Mouse (Mus musculus) forebrain, embryonic 11.5 days (tissue): ENCODE data around the gene Scmh1. TPM values are rescaled to one million over a fixed set of nuclear protein-coding genes. Genes with fewer than 3 reads are reported as not detected.

ENCODE experiments used
- ATAC-seq: fragments of 200-750 bp; cut with Nextera tagmentation; replicated peaks from 2 replicates; pipeline ENCODE4 v1.8.0; 2017; ENCODE audit warnings: moderate TSS enrichment; ENCODE audit not compliant: low FRiP score
- DNase-seq: peaks from one replicate; pipeline ENCODE4 v3.0.0-alpha.2; 2017; ENCODE audit warnings: low spot score
- H3K27ac ChIP-seq: fragments of 300-500 bp; sonication (generic); 2 replicates; pipeline ENCODE4 v1.5.1; 2014; ENCODE audit warnings: low read depth, low read length
- H3K27me3 ChIP-seq: fragments of 300-500 bp; sonication (generic); 2 replicates; pipeline ENCODE4 v1.6.1; 2014; ENCODE audit warnings: mild to moderate bottlenecking, low read length, mixed read lengths; ENCODE audit not compliant: control insufficient read depth, insufficient read depth
- H3K36me3 ChIP-seq: fragments of 300-500 bp; sonication (generic); 2 replicates; pipeline ENCODE4 v1.6.1; 2014; ENCODE audit warnings: mild to moderate bottlenecking, low read length, moderate library complexity, mixed read lengths; ENCODE audit not compliant: control insufficient read depth, insufficient read depth
- H3K4me1 ChIP-seq: fragments of 300-500 bp; sonication (generic); replicated peaks from 2 replicates; pipeline ENCODE4 v1.6.1; 2014; ENCODE audit warnings: low read length, mixed read lengths; ENCODE audit not compliant: control insufficient read depth, insufficient read depth
- H3K4me2 ChIP-seq: fragments of 300-500 bp; sonication (generic); 2 replicates; pipeline ENCODE4 v1.6.1; 2014; ENCODE audit warnings: low read depth, mild to moderate bottlenecking, low read length, moderate library complexity, mixed read lengths; ENCODE audit not compliant: severe bottlenecking
- H3K4me3 ChIP-seq: fragments of 300-500 bp; sonication (generic); 2 replicates; pipeline ENCODE4 v1.5.1; 2014; ENCODE audit warnings: low read depth, low read length
- H3K9ac ChIP-seq: fragments of 300-500 bp; sonication (generic); 2 replicates; pipeline ENCODE4 v1.6.1; 2014; ENCODE audit warnings: low read length
- H3K9me3 ChIP-seq: fragments of 300-500 bp; sonication (generic); 2 replicates; pipeline ENCODE4 v1.6.1; 2016; ENCODE audit warnings: low read length, mixed read lengths; ENCODE audit not compliant: control insufficient read depth
- WGBS: fragments of 180-500 bp; shearing (Covaris S2); extraction: QIAGEN DNeasy Blood & Tissue Kit; methylation state at CpG from one replicate; pipeline ENCODE4 v1.1.7; 2014; 5-methylcytosine and 5-hydroxymethylcytosine counted together
- polyA plus RNA-seq: library from polyadenylated mRNA; unstranded; fragments of >200 nt; fragmentation: Nextera tagmentation; extraction: Ambion mirVana; gene quantifications from 2 replicates; pipeline ENCODE4 v1.2.1, GENCODE M21; 2014

The Scmh1 gene
- polyA plus RNA-seq, 1 experiment from 2014 or later: 46.1 TPM

GRCm38 (mm10) chr4:120516491-120516890, 111.4 kb downstream of the Scmh1 start:
- no peaks in the 10 kb centered on the region; the same call in 1 of the 2 replicates for H3K36me3 ChIP-seq
- WGBS: 95% methylated on average over 7 of the region's 7 CpGs
- H3K9ac ChIP-seq: no peak overlapping the region
- H3K9me3 ChIP-seq: no peaks in the 10 kb centered on the region
- no peak for DNase-seq
- no peak overlapping the region for H3K27ac ChIP-seq
- ATAC-seq: no peak
- H3K27me3 ChIP-seq: no peaks in the 10 kb centered on the region
- H3K4me3 ChIP-seq: no peak overlapping the region
- H3K4me2 ChIP-seq: no peak overlapping the region
- no peaks in the 10 kb centered on the region for H3K4me1 ChIP-seq

- ATAC-seq: no peak
These were observed 111.8 kb downstream of the Scmh1 start for GRCm38 (mm10) chr4:120516907-120517306.

GRCm38 (mm10) chr4:120517335-120517734, 112.3 kb downstream of the Scmh1 start:
- DNase-seq (no peak), ATAC-seq (no peak)
- H3K4me2 ChIP-seq: no peak overlapping the region
- H3K9ac ChIP-seq: no peak overlapping the region
- H3K9me3 ChIP-seq: no peaks in the 10 kb centered on the region
- no peak overlapping the region for H3K27ac ChIP-seq
- H3K4me1 ChIP-seq: no peaks in the 10 kb centered on the region
- no peaks in the 10 kb centered on the region; the same call in 1 of the 2 replicates for H3K36me3 ChIP-seq
- H3K4me3 ChIP-seq: no peak overlapping the region
- H3K27me3 ChIP-seq: no peaks in the 10 kb centered on the region
- WGBS: 77% methylated on average over 4 of the region's 4 CpGs

More at GRCm38 (mm10) chr4:120516907-120517306, 111.8 kb downstream of the Scmh1 start:
- no peaks in the 10 kb centered on the region; the same call in 1 of the 2 replicates for H3K36me3 ChIP-seq
- no peaks in the 10 kb centered on the region for H3K27me3 ChIP-seq
- no peaks in the 10 kb centered on the region for H3K9me3 ChIP-seq
- H3K4me3 ChIP-seq: no peak overlapping the region
- 92% methylated on average over 7 of the region's 7 CpGs for WGBS
- H3K9ac ChIP-seq: no peak overlapping the region
- DNase-seq: no peak
- H3K27ac ChIP-seq: no peak overlapping the region
- H3K4me2 ChIP-seq: no peak overlapping the region
- no peaks in the 10 kb centered on the region for H3K4me1 ChIP-seq

- Histone ChIP-seq H3K9me3 (no peaks in the 10 kb centered on the region), H3K9ac (no peak overlapping the region), H3K4me3 (no peak overlapping the region), H3K36me3 (peaks cover 2% of the 10 kb centered on the region; the same call in 1 of the 2 replicates), H3K27me3 (no peaks in the 10 kb centered on the region), H3K4me2 (no peak overlapping the region), H3K27ac (no peak overlapping the region), H3K4me1 (no peaks in the 10 kb centered on the region)
- whole genome bisulfite sequencing: 76% methylated on average over 5 of the region's 5 CpGs
- DNase-seq (no peak), ATAC-seq (no peak)
These were observed 116.7 kb downstream of the Scmh1 start for GRCm38 (mm10) chr4:120521761-120522160.

- Histone ChIP-seq H3K9me3 (no peaks in the 10 kb centered on the region), H3K9ac (no peak overlapping the region), H3K4me3 (no peak overlapping the region), H3K36me3 (peaks cover 2% of the 10 kb centered on the region; the same call in 1 of the 2 replicates), H3K4me2 (no peak overlapping the region), H3K27me3 (no peaks in the 10 kb centered on the region), H3K27ac (no peak overlapping the region), H3K4me1 (no peaks in the 10 kb centered on the region)
- ATAC-seq (no peak), DNase-seq (no peak)
- 88% methylated on average over 4 of the region's 4 CpGs for WGBS
These were observed 117.3 kb downstream of the Scmh1 start for GRCm38 (mm10) chr4:120522351-120522750.

GRCm38 (mm10) chr4:120523092-120523491, 118.0 kb downstream of the Scmh1 start:
- peaks cover 2% of the 10 kb centered on the region; the same call in 1 of the 2 replicates for H3K36me3 ChIP-seq
- no peak overlapping the region for H3K9ac ChIP-seq
- no peak overlapping the region for H3K4me3 ChIP-seq
- H3K27me3 ChIP-seq: no peaks in the 10 kb centered on the region
- WGBS: 95% methylated on average over 3 of the region's 3 CpGs
- no peaks in the 10 kb centered on the region for H3K9me3 ChIP-seq
- no peaks in the 10 kb centered on the region for H3K4me1 ChIP-seq
- no peak for DNase-seq
- no peak overlapping the region for H3K4me2 ChIP-seq
- ATAC-seq: no peak
- no peak overlapping the region for H3K27ac ChIP-seq

GRCm38 (mm10) chr4:120528171-120528570, 123.1 kb downstream of the Scmh1 start:
- H3K27me3 ChIP-seq: no peaks in the 10 kb centered on the region
- no peaks in the 10 kb centered on the region for H3K9me3 ChIP-seq
- H3K4me1 ChIP-seq: no peaks in the 10 kb centered on the region
- ATAC-seq: no peak
- no peak overlapping the region for H3K4me2 ChIP-seq
- no peak overlapping the region for H3K27ac ChIP-seq
- 81% methylated on average over 9 of the region's 9 CpGs for WGBS
- peaks cover 2% of the 10 kb centered on the region; the same call in 1 of the 2 replicates for H3K36me3 ChIP-seq
- H3K4me3 ChIP-seq: no peak overlapping the region
- no peak for DNase-seq
- no peak overlapping the region for H3K9ac ChIP-seq

- H3K9ac ChIP-seq: no peak within 1 kb of the TSS
- H3K36me3 ChIP-seq: no peaks in the 10 kb centered on the region
- no peaks in the 10 kb centered on the region for H3K9me3 ChIP-seq
- no peaks in the 10 kb centered on the region for H3K4me1 ChIP-seq
- no peak within 1 kb of the TSS for H3K4me3 ChIP-seq
- ATAC-seq (no peak), DNase-seq (no peak)
- H3K27me3 ChIP-seq: no peaks in the 10 kb centered on the region; the same call in 1 of the 2 replicates
- 83% methylated on average over 6 of the region's 6 CpGs for WGBS
- H3K27ac ChIP-seq: no peak within 1 kb of the TSS
- no peak within 1 kb of the TSS for H3K4me2 ChIP-seq
These were observed 126.9 kb downstream of the Scmh1 start, which contains the start of gene Slfnl1 for GRCm38 (mm10) chr4:120531986-120532385. Slfnl1 (plus strand) TSS chr4:120532231.

- Histone ChIP-seq H3K36me3 (peaks cover 30% of the 10 kb centered on the region), H3K9ac (no peak overlapping the region), H3K4me2 (no peak overlapping the region), H3K9me3 (no peaks in the 10 kb centered on the region), H3K4me1 (no peaks in the 10 kb centered on the region), H3K27me3 (no peaks in the 10 kb centered on the region; the same call in 1 of the 2 replicates), H3K4me3 (no peak overlapping the region), H3K27ac (no peak overlapping the region)
- DNase-seq (no peak), ATAC-seq (no peak)
- WGBS: 94% methylated on average over 10 of the region's 10 CpGs
These were observed 133.6 kb downstream of the Scmh1 start for GRCm38 (mm10) chr4:120538664-120539063.
